Mouse (Mus musculus): ENCODE measurements around the gene Selenom.
A peak's percentile ranks its signal among the peaks of the same experiment; 100 is the strongest.

The Selenom gene

GRCm38 (mm10) chr11:3513291-3513690, 1.2 kb upstream of the Selenom start:
- no peak for DNase-seq (ENCODE audit: low spot score)

- no peak for DNase-seq (ENCODE audit: low spot score)
These were observed 732 bp downstream of the Selenom start for GRCm38 (mm10) chr11:3515216-3515615.

- no peak for DNase-seq (ENCODE audit: low spot score)
These were observed 1.2 kb downstream of the Selenom start for GRCm38 (mm10) chr11:3515637-3516036.

GRCm38 (mm10) chr11:3516121-3516520, 1.6 kb downstream of the Selenom start:
- DNase-seq (ENCODE audit: low spot score): no peak

- DNase-seq (ENCODE audit: low spot score): peak; percentile 55
These were observed 2.7 kb downstream of the Selenom start for GRCm38 (mm10) chr11:3516859-3517845.

- DNase-seq (ENCODE audit: low spot score): no peak
These were observed 3.6 kb downstream of the Selenom start for GRCm38 (mm10) chr11:3517846-3518732.

GRCm38 (mm10) chr11:3519051-3519726, 4.7 kb downstream of the Selenom start:
- DNase-seq (ENCODE audit: low spot score): no peak

- DNase-seq (ENCODE audit: low spot score): no peak
These were observed 5.4 kb downstream of the Selenom start for GRCm38 (mm10) chr11:3519756-3520398.

- no peak for DNase-seq (ENCODE audit: low spot score)
These were observed 6.4 kb downstream of the Selenom start for GRCm38 (mm10) chr11:3520919-3521318.

- no peak for DNase-seq (ENCODE audit: low spot score)
These were observed 7.1 kb downstream of the Selenom start for GRCm38 (mm10) chr11:3521339-3522224.

- no peak for DNase-seq (ENCODE audit: low spot score)
These were observed 8.0 kb downstream of the Selenom start for GRCm38 (mm10) chr11:3522285-3523000.

GRCm38 (mm10) chr11:3523840-3524582, 9.5 kb downstream of the Selenom start:
- no peak for DNase-seq (ENCODE audit: low spot score)

- DNase-seq (ENCODE audit: low spot score): no peak
These were observed 11.1 kb downstream of the Selenom start for GRCm38 (mm10) chr11:3525560-3525959.

GRCm38 (mm10) chr11:3526207-3526606, 11.7 kb downstream of the Selenom start:
- no peak for DNase-seq (ENCODE audit: low spot score)

GRCm38 (mm10) chr11:3526979-3527738, 12.7 kb downstream of the Selenom start:
- DNase-seq (ENCODE audit: low spot score): no peak

GRCm38 (mm10) chr11:3527766-3528165, 13.3 kb downstream of the Selenom start:
- no peak for DNase-seq (ENCODE audit: low spot score)

GRCm38 (mm10) chr11:3528208-3528607, 13.7 kb downstream of the Selenom start:
- no peak for DNase-seq (ENCODE audit: low spot score)
